ENCODE assay signal across 16 mouse cellular contexts in the genomic region with DNA sequence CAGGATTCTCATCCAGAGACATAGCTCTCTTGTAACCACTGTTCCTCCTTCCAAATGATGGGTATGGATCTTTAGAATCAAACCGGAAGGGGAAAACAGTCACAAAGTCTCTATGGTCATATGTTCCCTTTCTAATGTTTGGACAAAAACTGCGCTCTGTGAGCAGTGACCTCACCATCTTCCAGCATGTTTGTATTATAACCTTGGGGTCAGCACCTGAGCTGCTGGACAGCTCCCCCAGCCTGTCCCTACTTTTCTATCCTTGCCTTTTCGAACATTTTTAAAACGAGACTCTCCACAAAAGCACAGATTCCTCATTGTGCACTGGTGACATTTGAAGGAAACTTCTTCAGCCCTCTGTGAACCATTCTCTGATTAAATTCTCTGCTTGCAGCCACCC. TPM values are rescaled to one million over a fixed set of nuclear protein-coding genes. Genes with fewer than 3 reads are reported as not detected.
DNase-seq lines count a peak whose midpoint lies in the region; ATAC-seq and TF ChIP-seq lines count a peak whose summit lies in the region.
"Had no signal": no experiment of that assay in that cellular context is flagged by ENCODE, and none has a peak within 500 bp of the region (broad histone marks: within the 10 kb centered on the region; RNA-seq: fewer than 3 reads in every experiment).

No protein-coding gene starts in this region.

- WGBS in hindbrain, embryonic 10.5 days = 64% methylated on average over 4 of the region's 4 CpGs
- 65% methylated on average over 4 of the region's 4 CpGs for WGBS in hindbrain, embryonic 16.5 days

- no peaks in the 10 kb centered on the region for H3K79me2 ChIP-seq in myocyte (ENCODE audit: control insufficient read depth, insufficient read depth)

- no peak overlapping the region for H3K9ac ChIP-seq in hindbrain, embryonic 16.5 days (ENCODE audit: low read depth, low read length)
- H3K9ac ChIP-seq: heart, embryonic 13.5 days; neural tube, embryonic 13.5 days; stomach, embryonic 15.5 days had no signal

- H3K27me3 ChIP-seq in hindbrain, embryonic 10.5 days (ENCODE audit: insufficient read depth, poor library complexity, severe bottlenecking) = peaks cover 28% of the 10 kb centered on the region
- H3K27me3 ChIP-seq in hindbrain, embryonic 16.5 days (replicated peaks; ENCODE audit: control insufficient read depth, insufficient read depth, low read length) = no peaks in the 10 kb centered on the region
- H3K27me3 ChIP-seq in myocyte (ENCODE audit: control insufficient read depth, insufficient read depth, insufficient read length) = no peaks in the 10 kb centered on the region
- H3K27me3 ChIP-seq: CH12.LX had no signal

- no peak for TF ChIP-seq POLR2A in myocyte (IDR thresholded peaks at IDR 0.05; ENCODE audit: insufficient read length, low read depth)

- no peak overlapping the region for H3ac ChIP-seq in myocyte (ENCODE audit: control insufficient read depth, insufficient read length)

- peaks cover 24% of the 10 kb centered on the region for H3K4me1 ChIP-seq in hindbrain, embryonic 10.5 days (replicated peaks)
- peaks cover 13% of the 10 kb centered on the region for H3K4me1 ChIP-seq in hindbrain, embryonic 16.5 days (ENCODE audit: control insufficient read depth, insufficient read depth, low read depth, low read length)

- no peaks in the 10 kb centered on the region for H3K36me3 ChIP-seq in hindbrain, embryonic 10.5 days
- no peaks in the 10 kb centered on the region for H3K36me3 ChIP-seq in hindbrain, embryonic 16.5 days (ENCODE audit: control insufficient read depth, insufficient read depth, low read length)
- no peaks in the 10 kb centered on the region for H3K36me3 ChIP-seq in myocyte (ENCODE audit: control insufficient read depth, insufficient read depth)
- H3K36me3 ChIP-seq: heart, embryonic 13.5 days; midbrain, embryonic 10.5 days; neural tube, embryonic 13.5 days; stomach, embryonic 15.5 days had no signal

- ATAC-seq in hindbrain, embryonic 16.5 days = no peak

- no peak overlapping the region for H3K4me2 ChIP-seq in hindbrain, embryonic 16.5 days (ENCODE audit: low read length)
- H3K4me2 ChIP-seq in myocyte (ENCODE audit: low read depth) = no peak overlapping the region
- H3K4me2 ChIP-seq: heart, embryonic 13.5 days; neural tube, embryonic 13.5 days; stomach, embryonic 15.5 days had no signal

- no peak overlapping the region for H3K4me3 ChIP-seq in hindbrain, embryonic 10.5 days
- no peak overlapping the region for H3K4me3 ChIP-seq in hindbrain, embryonic 16.5 days (ENCODE audit: low read length)
- no peak overlapping the region for H3K4me3 ChIP-seq in myocyte
- H3K4me3 ChIP-seq: gastrocnemius, adult 2 months; heart, embryonic 13.5 days; midbrain, embryonic 10.5 days; neural tube, embryonic 13.5 days; stomach, embryonic 15.5 days had no signal

- no peak overlapping the region for H3K27ac ChIP-seq in hindbrain, embryonic 10.5 days
- H3K27ac ChIP-seq in hindbrain, embryonic 16.5 days (ENCODE audit: low read depth, low read length) = no peak overlapping the region
- H3K27ac ChIP-seq: gastrocnemius, adult 2 months; heart, embryonic 13.5 days; midbrain, embryonic 10.5 days; neural tube, embryonic 13.5 days; stomach, embryonic 15.5 days had no signal

- H3K9me3 ChIP-seq in hindbrain, embryonic 10.5 days = no peaks in the 10 kb centered on the region
- no peaks in the 10 kb centered on the region for H3K9me3 ChIP-seq in hindbrain, embryonic 16.5 days (ENCODE audit: control insufficient read depth, low read length)
- H3K9me3 ChIP-seq: heart, embryonic 13.5 days; midbrain, embryonic 10.5 days; neural tube, embryonic 13.5 days; stomach, embryonic 15.5 days had no signal

- DNase-seq in hindbrain, embryonic 10.5 days (ENCODE audit: low spot score) = peak; percentile 28
- peak; percentile 44 for DNase-seq in retina, embryonic 14.5 days (ENCODE audit: low spot score)
- DNase-seq in retina, postnatal 1 day = no peak
- DNase-seq in adrenal gland, postnatal 36 days = peak; percentile 25 to 56
- no peak for DNase-seq in spleen, postnatal 4 days (ENCODE audit: low spot score in 2 of 2)
- DNase-seq in cerebellum, adult 11-12 months = no peak
- DNase-seq: gastrocnemius, adult 2 months; right cerebral cortex, postnatal 25 days had no signal

TF ChIP-seq in myocyte, 11 proteins besides CTCF, POLR2A, EP300 and RAD21:
- TF ChIP-seq MYOG (IDR thresholded peaks at IDR 0.05; ENCODE audit: control insufficient read depth in 1 of 3, insufficient read depth in 1 of 3, insufficient read length in 2 of 3, low read depth in 2 of 3) (no peak), REST (IDR thresholded peaks at IDR 0.05; ENCODE audit: insufficient read depth, insufficient read length) (peak; percentile 63), MYOD1 (IDR thresholded peaks at IDR 0.05; ENCODE audit: control insufficient read depth in 1 of 3, insufficient read length in 2 of 3, low read depth in 2 of 3) (no peak), TCF12 (IDR thresholded peaks at IDR 0.05; ENCODE audit: insufficient read depth, poor library complexity, severe bottlenecking) (no peak), MAX (IDR thresholded peaks at IDR 0.05; ENCODE audit: low read depth) (no peak), USF1 (IDR thresholded peaks at IDR 0.05; ENCODE audit: low read depth) (no peak), TCF3 (IDR thresholded peaks at IDR 0.05; ENCODE audit: insufficient read length, low read depth) (no peak), CEBPB (IDR thresholded peaks at IDR 0.05; ENCODE audit: insufficient read depth, poor library complexity, severe bottlenecking) (no peak)

RNA-seq across cellular contexts. Expression of gene Astn2, which starts 5.3 kb away (rescaled TPM):
- polyA plus RNA-seq in hindbrain, embryonic 10.5 days (2016; fragmentation: Nextera tagmentation; extraction: Ambion mirVana) = 0.56 and 0.77 TPM in 2 replicates
- polyA plus RNA-seq in hindbrain, embryonic 16.5 days (2015; fragmentation: Nextera tagmentation; extraction: Ambion mirVana) = 0.94 and 1.8 TPM in 2 replicates
- total RNA-seq in adrenal gland, postnatal 36 days (2021) = 1 to 10 TPM; 1.6 to 1.7 TPM
- not detected for polyA plus RNA-seq in myocyte (2012; fragmentation: generic; extraction: Trizol)
- total RNA-seq: CH12.LX had no signal
- polyA plus RNA-seq: liver, embryonic 16.5 days had no signal

Comparison
In these comparisons a context has a peak if more than half of its experiments do, and no peak if none do; other contexts are left out.
1. DNase-seq: peak in hindbrain, embryonic 10.5 days (single experiment), retina, embryonic 14.5 days (single experiment) and adrenal gland, postnatal 36 days (2 of 2); none in retina, postnatal 1 day (single experiment), spleen, postnatal 4 days (0 of 2) and cerebellum, adult 11-12 months (single experiment).